Mouse (Mus musculus): ENCODE measurements around the gene Atxn2.
"Not testable (repeated sequence)": the region's sequence is repeated elsewhere in the genome, so short reads cannot be mapped to it uniquely, and the experiment has no call there.

Gene Atxn2

GRCm38 (mm10) chr5:121834991-121835747, 124.0 kb downstream of the Atxn2 start:
- no peak for DNase-seq (ENCODE audit: low spot score in 2 of 2)

- DNase-seq (ENCODE audit: low spot score in 2 of 2) = peak; percentile 92 to 93
Measured at GRCm38 (mm10) chr5:121835949-121836691, 125.0 kb downstream of the Atxn2 start.

GRCm38 (mm10) chr5:121836692-121837415, 125.7 kb downstream of the Atxn2 start:
- peak; percentile 96 for DNase-seq (ENCODE audit: low spot score in 2 of 2)

GRCm38 (mm10) chr5:121837441-121838340, 126.6 kb downstream of the Atxn2 start, which contains the start of gene Sh2b3:
Sh2b3 (minus strand) TSS chr5:121837646.
- peak; percentile 73 to 74 for DNase-seq (ENCODE audit: low spot score in 2 of 2)

GRCm38 (mm10) chr5:121838341-121839127, 127.4 kb downstream of the Atxn2 start:
- DNase-seq (ENCODE audit: low spot score in 2 of 2) = peak; percentile 89 to 90

GRCm38 (mm10) chr5:121839128-121839473, 128.0 kb downstream of the Atxn2 start:
- DNase-seq (ENCODE audit: low spot score in 2 of 2) = no peak

- no peak for DNase-seq (ENCODE audit: low spot score in 2 of 2)
Measured at GRCm38 (mm10) chr5:121841516-121841915, 130.4 kb downstream of the Atxn2 start.

GRCm38 (mm10) chr5:121841973-121842372, 130.8 kb downstream of the Atxn2 start:
- no peak for DNase-seq (ENCODE audit: low spot score in 2 of 2)

GRCm38 (mm10) chr5:121842665-121843118, 131.6 kb downstream of the Atxn2 start:
- peak; percentile 77 to 80 for DNase-seq (ENCODE audit: low spot score in 2 of 2)

GRCm38 (mm10) chr5:121843138-121843905, 132.2 kb downstream of the Atxn2 start:
- peak in 1 of 2 experiments; percentile 47 for DNase-seq (ENCODE audit: low spot score in 2 of 2)

GRCm38 (mm10) chr5:121845361-121845760, 134.2 kb downstream of the Atxn2 start:
- DNase-seq (ENCODE audit: low spot score in 2 of 2) = no peak

- no peak for DNase-seq (ENCODE audit: low spot score in 2 of 2)
Measured at GRCm38 (mm10) chr5:121846322-121846721, 135.2 kb downstream of the Atxn2 start.

- not testable (repeated sequence) for DNase-seq (ENCODE audit: low spot score in 2 of 2)
Measured at GRCm38 (mm10) chr5:121847269-121847668, 136.1 kb downstream of the Atxn2 start.

- DNase-seq (ENCODE audit: low spot score in 2 of 2) = no peak
Measured at GRCm38 (mm10) chr5:121848035-121848519, 136.9 kb downstream of the Atxn2 start.

GRCm38 (mm10) chr5:121848743-121849142, 137.6 kb downstream of the Atxn2 start, which contains the start of gene Pheta1:
Pheta1 (plus strand) TSS chr5:121848984.
- peak; percentile 83 to 88 for DNase-seq (ENCODE audit: low spot score in 2 of 2)

- DNase-seq (ENCODE audit: low spot score in 2 of 2) = no peak
Measured at GRCm38 (mm10) chr5:121849478-121850349, 138.6 kb downstream of the Atxn2 start.

GRCm38 (mm10) chr5:121853368-121854051, 142.4 kb downstream of the Atxn2 start:
- DNase-seq (ENCODE audit: low spot score in 2 of 2) = no peak

GRCm38 (mm10) chr5:121854768-121855167, 143.6 kb downstream of the Atxn2 start:
- DNase-seq (ENCODE audit: low spot score in 2 of 2) = no peak

All from spleen, postnatal 36 days (tissue).